Mouse (Mus musculus): Measurements from ENCODE around the gene Zfp422. TPM values are rescaled to one million over a fixed set of nuclear protein-coding genes. Genes with fewer than 3 reads are reported as not detected.

Zfp422 gene
- polyA plus RNA-seq (2012; ENCODE audit: insufficient read depth, low replicate concordance): 4.4 and 4.8 TPM in 2 replicates

GRCm38 (mm10) chr6:116628539-116629171, at the start of gene Zfp422:
Gene Zfp422 (minus strand): TSS chr6:116628999.
- peaks cover 15% of the 10 kb centered on the region for H3K36me3 ChIP-seq (replicated peaks; ENCODE audit: low read length)
- H3K27me3 ChIP-seq (replicated peaks): no peaks in the 10 kb centered on the region
- no peaks in the 10 kb centered on the region for H3K9me3 ChIP-seq
- peaks cover 73% of the 10 kb centered on the region for H3K4me1 ChIP-seq
- no peak for TF ChIP-seq FLI1 (IDR thresholded peaks at IDR 0.05; ENCODE audit: low read length)
- TF ChIP-seq GATA1 (IDR thresholded peaks at IDR 0.05; ENCODE audit: borderline replicate concordance, low read length): no peak
- peak within 1 kb of the TSS; percentile 96 for H3K4me3 ChIP-seq (replicated peaks)

DNA sequence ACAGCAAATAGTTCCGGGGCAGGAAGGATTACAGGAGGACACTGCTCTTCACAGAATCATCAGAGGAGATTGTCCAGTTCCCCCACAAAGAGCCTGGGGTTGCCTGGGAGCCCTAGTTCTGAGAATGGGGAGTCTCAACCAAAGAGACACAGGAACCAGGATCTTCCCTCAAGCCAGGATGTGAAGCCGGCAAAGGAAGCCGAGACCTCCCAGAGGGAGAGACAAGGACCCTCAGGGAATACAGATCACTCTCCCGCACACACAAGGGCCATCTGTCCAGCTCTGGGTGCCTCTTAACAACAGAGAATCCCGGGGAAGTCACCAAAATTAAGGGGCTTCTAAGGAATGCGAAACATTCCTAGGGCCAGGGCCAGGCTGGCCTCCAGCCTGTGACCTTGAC, 48.5 kb upstream of the Zfp422 start:
- no peak for TF ChIP-seq FLI1 (IDR thresholded peaks at IDR 0.05; ENCODE audit: low read length)
- Histone ChIP-seq H3K9me3 (no peaks in the 10 kb centered on the region), H3K4me3 (replicated peaks) (no peak overlapping the region), H3K27me3 (replicated peaks) (peaks cover 38% of the 10 kb centered on the region), H3K4me1 (peaks cover 43% of the 10 kb centered on the region), H3K36me3 (replicated peaks; ENCODE audit: low read length) (no peaks in the 10 kb centered on the region)

DNA sequence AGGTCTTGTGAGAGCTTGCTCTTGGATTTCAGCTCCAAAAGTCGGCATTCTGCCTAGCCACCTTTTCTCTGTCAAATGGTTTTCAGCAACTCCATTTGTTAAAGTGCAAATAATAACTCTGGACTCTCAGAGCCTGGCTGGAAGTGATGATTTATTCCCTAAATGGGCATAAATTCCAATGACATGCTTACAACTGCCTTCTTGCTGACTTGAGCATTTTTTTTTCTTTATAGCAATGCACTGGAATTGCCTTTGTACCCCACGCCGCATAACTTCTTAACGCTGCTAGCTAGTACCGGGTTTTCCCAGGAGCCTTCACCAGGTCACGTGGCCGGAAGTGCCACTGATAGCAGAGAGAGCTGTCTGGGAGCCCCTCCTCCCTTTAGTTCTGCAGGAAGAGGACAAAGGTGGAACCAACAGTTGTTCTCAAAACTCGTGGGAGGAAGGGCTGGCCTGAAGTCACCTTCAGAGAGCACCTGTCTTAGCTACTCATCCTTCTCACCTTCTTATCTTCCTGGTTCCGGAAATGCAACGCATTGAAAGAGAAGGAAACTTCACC, 47.6 kb upstream of the Zfp422 start:
- no peaks in the 10 kb centered on the region for H3K9me3 ChIP-seq
- TF ChIP-seq FLI1 (IDR thresholded peaks at IDR 0.05; ENCODE audit: low read length): no peak
- no peak for TF ChIP-seq GATA1 (IDR thresholded peaks at IDR 0.05; ENCODE audit: borderline replicate concordance, low read length)
- H3K4me1 ChIP-seq: peaks cover 40% of the 10 kb centered on the region
- no peaks in the 10 kb centered on the region for H3K36me3 ChIP-seq (replicated peaks; ENCODE audit: low read length)
- H3K4me3 ChIP-seq (replicated peaks): no peak overlapping the region
- peaks cover 46% of the 10 kb centered on the region for H3K27me3 ChIP-seq (replicated peaks)

DNA sequence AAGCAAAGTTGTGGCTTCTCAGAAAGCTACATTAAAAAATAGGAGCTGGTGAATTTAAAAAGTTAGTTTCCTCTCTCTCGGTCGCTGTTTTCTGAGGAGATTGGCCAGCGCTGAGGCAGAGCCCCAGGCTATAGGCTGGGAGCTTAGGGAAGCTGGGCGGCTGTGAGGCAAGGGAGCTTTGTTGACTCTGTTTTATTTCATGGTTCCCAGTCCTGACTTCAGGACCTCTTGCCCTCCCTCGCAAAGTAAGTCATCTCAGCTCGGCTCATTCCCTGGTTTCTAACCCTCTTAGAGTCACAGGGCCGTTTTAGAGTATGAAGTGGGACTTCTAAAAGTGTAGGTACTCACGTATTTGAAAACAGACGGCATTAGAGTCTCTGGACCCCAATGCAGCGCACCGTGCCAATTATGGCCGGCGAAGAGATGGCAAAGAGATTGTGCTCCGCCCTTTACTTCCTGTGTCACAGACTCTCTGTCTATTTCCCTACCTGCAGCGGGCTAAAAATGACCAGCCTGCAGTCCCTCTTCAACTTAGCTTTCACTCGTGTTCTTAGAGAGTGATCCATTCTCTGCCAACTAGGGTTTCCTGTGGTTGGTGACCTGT, 45.6 kb upstream of the Zfp422 start:
- peak overlapping the region; percentile 92 for H3K4me3 ChIP-seq (replicated peaks)
- TF ChIP-seq FLI1 (IDR thresholded peaks at IDR 0.05; ENCODE audit: low read length): no peak
- TF ChIP-seq GATA1 (IDR thresholded peaks at IDR 0.05; ENCODE audit: borderline replicate concordance, low read length): no peak
- peaks cover 31% of the 10 kb centered on the region for H3K4me1 ChIP-seq
- no peaks in the 10 kb centered on the region for H3K9me3 ChIP-seq
- peaks cover 59% of the 10 kb centered on the region for H3K27me3 ChIP-seq (replicated peaks)
- no peaks in the 10 kb centered on the region for H3K36me3 ChIP-seq (replicated peaks; ENCODE audit: low read length)

- Histone ChIP-seq H3K9me3 (no peaks in the 10 kb centered on the region), H3K27me3 (replicated peaks) (peaks cover 57% of the 10 kb centered on the region), H3K4me3 (replicated peaks) (peak within 1 kb of the TSS; percentile 92), H3K4me1 (peaks cover 32% of the 10 kb centered on the region), H3K36me3 (replicated peaks; ENCODE audit: low read length) (no peaks in the 10 kb centered on the region)
- TF ChIP-seq FLI1 (IDR thresholded peaks at IDR 0.05; ENCODE audit: low read length) (no peak), GATA1 (IDR thresholded peaks at IDR 0.05; ENCODE audit: borderline replicate concordance, low read length) (no peak)
Observed at GRCm38 (mm10) chr6:116673471-116674282, 44.9 kb upstream of the Zfp422 start, which contains the start of gene Rassf4. Gene Rassf4 (minus strand): TSS chr6:116673952.

- Histone ChIP-seq H3K4me1 (peaks cover 31% of the 10 kb centered on the region), H3K9me3 (no peaks in the 10 kb centered on the region), H3K36me3 (replicated peaks; ENCODE audit: low read length) (no peaks in the 10 kb centered on the region), H3K4me3 (replicated peaks) (peak overlapping the region; percentile 65), H3K27me3 (replicated peaks) (peaks cover 59% of the 10 kb centered on the region)
- no peak for TF ChIP-seq GATA1 (IDR thresholded peaks at IDR 0.05; ENCODE audit: borderline replicate concordance, low read length)
- TF ChIP-seq FLI1 (IDR thresholded peaks at IDR 0.05; ENCODE audit: low read length): no peak
Observed at GRCm38 (mm10) chr6:116672349-116672748, 43.5 kb upstream of the Zfp422 start.

DNA sequence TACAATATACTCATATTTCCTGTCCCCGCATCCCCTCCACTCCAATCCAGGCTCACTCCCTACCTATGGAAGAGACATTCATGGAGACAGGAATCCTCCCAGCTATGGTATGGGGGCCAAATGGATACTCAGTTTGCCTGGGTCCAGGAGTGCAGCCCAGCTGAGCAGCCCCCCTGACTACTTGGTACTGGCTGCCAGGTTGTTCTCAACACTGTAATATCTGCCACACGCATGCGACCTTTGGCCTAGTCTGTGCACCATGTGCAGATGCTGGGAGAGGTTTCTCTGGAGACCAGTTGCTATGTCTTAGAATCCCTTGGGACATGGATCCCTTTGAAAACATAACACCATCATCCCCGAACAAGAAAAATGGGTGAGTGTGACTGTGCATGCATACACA, 43.0 kb upstream of the Zfp422 start:
- Histone ChIP-seq H3K4me1 (peaks cover 29% of the 10 kb centered on the region), H3K9me3 (no peaks in the 10 kb centered on the region), H3K27me3 (replicated peaks) (peaks cover 59% of the 10 kb centered on the region), H3K36me3 (replicated peaks; ENCODE audit: low read length) (no peaks in the 10 kb centered on the region), H3K4me3 (replicated peaks) (peak overlapping the region; percentile 62)
- TF ChIP-seq FLI1 (IDR thresholded peaks at IDR 0.05; ENCODE audit: low read length) (no peak), GATA1 (IDR thresholded peaks at IDR 0.05; ENCODE audit: borderline replicate concordance, low read length) (no peak)

DNA sequence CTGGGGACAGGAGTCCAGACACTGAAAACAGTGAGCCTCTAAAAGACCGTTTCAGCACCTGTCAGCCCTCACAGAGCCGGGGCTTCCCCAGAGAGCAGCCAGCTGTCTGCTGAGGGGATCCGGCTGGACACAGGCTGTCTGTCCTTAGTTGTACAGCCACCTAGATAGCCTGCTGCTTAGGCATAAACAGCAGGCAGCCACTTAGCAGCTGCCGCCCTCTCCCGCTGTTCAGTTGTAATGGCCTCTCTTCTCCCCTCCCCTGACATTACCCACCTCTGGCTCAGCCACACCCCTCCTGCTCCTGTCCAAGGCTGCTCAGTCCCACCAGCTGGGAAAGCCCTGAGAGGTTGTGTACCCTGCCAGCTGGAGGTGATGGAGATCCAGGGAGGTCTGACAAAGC, 42.2 kb upstream of the Zfp422 start:
- H3K36me3 ChIP-seq (replicated peaks; ENCODE audit: low read length): no peaks in the 10 kb centered on the region

DNA sequence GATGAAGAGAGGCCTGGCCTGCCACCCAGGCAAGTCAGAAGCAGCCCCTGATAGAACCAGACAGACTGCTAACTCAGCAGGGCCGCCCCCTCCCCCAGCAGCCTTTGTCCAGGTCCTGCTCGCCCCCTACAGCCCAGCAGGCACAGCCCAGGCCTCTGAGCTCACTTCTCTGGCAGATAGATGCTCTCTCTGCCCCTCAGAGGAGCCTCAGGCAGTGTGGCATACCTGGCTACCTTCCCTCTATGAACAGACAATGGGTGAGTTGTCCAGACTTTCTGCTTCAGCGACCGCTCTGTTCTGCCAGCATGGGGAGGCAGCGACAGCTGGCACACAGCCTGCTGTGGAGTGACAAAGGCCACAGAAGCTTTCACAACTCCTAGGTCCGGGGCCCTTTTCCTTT, 41.3 kb upstream of the Zfp422 start:
- Histone ChIP-seq H3K9me3 (no peaks in the 10 kb centered on the region), H3K4me1 (peaks cover 25% of the 10 kb centered on the region), H3K27me3 (replicated peaks) (peaks cover 60% of the 10 kb centered on the region), H3K4me3 (replicated peaks) (peak overlapping the region; percentile 44), H3K36me3 (replicated peaks; ENCODE audit: low read length) (no peaks in the 10 kb centered on the region)
- TF ChIP-seq GATA1 (IDR thresholded peaks at IDR 0.05; ENCODE audit: borderline replicate concordance, low read length) (no peak), FLI1 (IDR thresholded peaks at IDR 0.05; ENCODE audit: low read length) (no peak)

More for the DNA sequence above, 42.2 kb upstream of the Zfp422 start:
- Histone ChIP-seq H3K27me3 (replicated peaks) (peaks cover 62% of the 10 kb centered on the region), H3K9me3 (no peaks in the 10 kb centered on the region), H3K4me1 (peaks cover 25% of the 10 kb centered on the region), H3K4me3 (replicated peaks) (peak overlapping the region; percentile 60)
- TF ChIP-seq GATA1 (IDR thresholded peaks at IDR 0.05; ENCODE audit: borderline replicate concordance, low read length): no peak
- no peak for TF ChIP-seq FLI1 (IDR thresholded peaks at IDR 0.05; ENCODE audit: low read length)
